Mouse (Mus musculus): ENCODE results near the gene Cldn22. TPM values are rescaled to one million over a fixed set of nuclear protein-coding genes. Genes with fewer than 3 reads are reported as not detected.

The Cldn22 gene
- polyA plus RNA-seq, 1 experiment from 2014 or later: not detected

- H3K36me3 ChIP-seq (ENCODE audit: control insufficient read depth, insufficient read depth, low read length): no peaks in the 10 kb centered on the region
- no peak overlapping the region for H3K27ac ChIP-seq (ENCODE audit: low read length)
Observed at GRCm38 (mm10) chr8:47791986-47792385, 32.3 kb upstream of the Cldn22 start.

GRCm38 (mm10) chr8:47799438-47799837 is 24.8 kb upstream of the Cldn22 start:
- H3K9ac ChIP-seq (ENCODE audit: low read depth, low read length): no peak overlapping the region
- no peak for ATAC-seq
- H3K27me3 ChIP-seq (ENCODE audit: control insufficient read depth, insufficient read depth, low read depth, low read length): no peaks in the 10 kb centered on the region

More at GRCm38 (mm10) chr8:47791986-47792385, 32.3 kb upstream of the Cldn22 start:
- no peaks in the 10 kb centered on the region; the same call in 1 of the 2 replicates for H3K9me3 ChIP-seq (replicated peaks; ENCODE audit: control insufficient read depth, low read length, poor library complexity, severe bottlenecking)
- 65% methylated on average over 9 of the region's 9 CpGs for WGBS
- no peak for ATAC-seq
- no peak overlapping the region for H3K4me2 ChIP-seq (ENCODE audit: low read length)
- H3K9ac ChIP-seq (ENCODE audit: low read depth, low read length): no peak overlapping the region
- H3K4me1 ChIP-seq (ENCODE audit: control insufficient read depth, insufficient read depth, low read length): 0 out of 2 replicates have a peak, but pooled peaks cover 3% of the 10 kb centered on the region
- no peaks in the 10 kb centered on the region for H3K27me3 ChIP-seq (ENCODE audit: control insufficient read depth, insufficient read depth, low read depth, low read length)
- no peak overlapping the region for H3K4me3 ChIP-seq (ENCODE audit: low read depth, low read length)

GRCm38 (mm10) chr8:47802349-47802748 is 21.9 kb upstream of the Cldn22 start:
- Histone ChIP-seq H3K4me2 (ENCODE audit: low read length) (no peak overlapping the region), H3K9ac (ENCODE audit: low read depth, low read length) (no peak overlapping the region), H3K4me1 (ENCODE audit: control insufficient read depth, insufficient read depth, low read length) (no peaks in the 10 kb centered on the region), H3K9me3 (replicated peaks; ENCODE audit: control insufficient read depth, low read length, poor library complexity, severe bottlenecking) (no peaks in the 10 kb centered on the region), H3K27ac (ENCODE audit: low read length) (no peak overlapping the region), H3K27me3 (ENCODE audit: control insufficient read depth, insufficient read depth, low read depth, low read length) (no peaks in the 10 kb centered on the region), H3K4me3 (ENCODE audit: low read depth, low read length) (no peak overlapping the region), H3K36me3 (ENCODE audit: control insufficient read depth, insufficient read depth, low read length) (no peaks in the 10 kb centered on the region)
- 77% methylated on average over 2 of the region's 2 CpGs for WGBS
- ATAC-seq: no peak

More at GRCm38 (mm10) chr8:47799438-47799837, 24.8 kb upstream of the Cldn22 start:
- Histone ChIP-seq H3K4me1 (ENCODE audit: control insufficient read depth, insufficient read depth, low read length) (no peaks in the 10 kb centered on the region), H3K9me3 (replicated peaks; ENCODE audit: control insufficient read depth, low read length, poor library complexity, severe bottlenecking) (no peaks in the 10 kb centered on the region), H3K27ac (ENCODE audit: low read length) (no peak overlapping the region), H3K4me2 (ENCODE audit: low read length) (no peak overlapping the region), H3K4me3 (ENCODE audit: low read depth, low read length) (no peak overlapping the region), H3K36me3 (ENCODE audit: control insufficient read depth, insufficient read depth, low read length) (no peaks in the 10 kb centered on the region)
- 90% methylated on average over 6 of the region's 6 CpGs for WGBS

- no peak for ATAC-seq
Observed at GRCm38 (mm10) chr8:47804262-47804661, 20.0 kb upstream of the Cldn22 start.

GRCm38 (mm10) chr8:47809970-47810665 is 14.2 kb upstream of the Cldn22 start:
- H3K27me3 ChIP-seq (ENCODE audit: control insufficient read depth, insufficient read depth, low read depth, low read length): no peaks in the 10 kb centered on the region
- no peak overlapping the region for H3K27ac ChIP-seq (ENCODE audit: low read length)
- no peak overlapping the region for H3K4me2 ChIP-seq (ENCODE audit: low read length)
- H3K4me3 ChIP-seq (ENCODE audit: low read depth, low read length): no peak overlapping the region
- ATAC-seq: no peak
- 88% methylated on average over 14 of the region's 14 CpGs for WGBS
- H3K36me3 ChIP-seq (ENCODE audit: control insufficient read depth, insufficient read depth, low read length): no peaks in the 10 kb centered on the region
- H3K9me3 ChIP-seq (replicated peaks; ENCODE audit: control insufficient read depth, low read length, poor library complexity, severe bottlenecking): no peaks in the 10 kb centered on the region
- H3K4me1 ChIP-seq (ENCODE audit: control insufficient read depth, insufficient read depth, low read length): no peaks in the 10 kb centered on the region
- H3K9ac ChIP-seq (ENCODE audit: low read depth, low read length): no peak overlapping the region

More at GRCm38 (mm10) chr8:47804262-47804661, 20.0 kb upstream of the Cldn22 start:
- Histone ChIP-seq H3K9me3 (replicated peaks; ENCODE audit: control insufficient read depth, low read length, poor library complexity, severe bottlenecking) (no peaks in the 10 kb centered on the region), H3K4me3 (ENCODE audit: low read depth, low read length) (no peak overlapping the region), H3K36me3 (ENCODE audit: control insufficient read depth, insufficient read depth, low read length) (no peaks in the 10 kb centered on the region), H3K27me3 (ENCODE audit: control insufficient read depth, insufficient read depth, low read depth, low read length) (no peaks in the 10 kb centered on the region), H3K9ac (ENCODE audit: low read depth, low read length) (no peak overlapping the region), H3K4me1 (ENCODE audit: control insufficient read depth, insufficient read depth, low read length) (no peaks in the 10 kb centered on the region), H3K4me2 (ENCODE audit: low read length) (no peak overlapping the region), H3K27ac (ENCODE audit: low read length) (no peak overlapping the region)
- 91% methylated on average over 1 of the region's 1 CpGs for WGBS

- Histone ChIP-seq H3K4me3 (ENCODE audit: low read depth, low read length) (no peak overlapping the region), H3K27me3 (ENCODE audit: control insufficient read depth, insufficient read depth, low read depth, low read length) (no peaks in the 10 kb centered on the region), H3K9ac (ENCODE audit: low read depth, low read length) (no peak overlapping the region), H3K9me3 (replicated peaks; ENCODE audit: control insufficient read depth, low read length, poor library complexity, severe bottlenecking) (no peaks in the 10 kb centered on the region), H3K4me2 (ENCODE audit: low read length) (no peak overlapping the region), H3K36me3 (ENCODE audit: control insufficient read depth, insufficient read depth, low read length) (no peaks in the 10 kb centered on the region), H3K27ac (ENCODE audit: low read length) (no peak overlapping the region), H3K4me1 (ENCODE audit: control insufficient read depth, insufficient read depth, low read length) (no peaks in the 10 kb centered on the region)
- 78% methylated on average over 7 of the region's 7 CpGs for WGBS
- no peak for ATAC-seq
Observed at GRCm38 (mm10) chr8:47810666-47811015, 13.6 kb upstream of the Cldn22 start.

GRCm38 (mm10) chr8:47811221-47811620 is 13.1 kb upstream of the Cldn22 start:
- Histone ChIP-seq H3K4me3 (ENCODE audit: low read depth, low read length) (no peak overlapping the region), H3K4me1 (ENCODE audit: control insufficient read depth, insufficient read depth, low read length) (no peaks in the 10 kb centered on the region), H3K9me3 (replicated peaks; ENCODE audit: control insufficient read depth, low read length, poor library complexity, severe bottlenecking) (no peaks in the 10 kb centered on the region), H3K9ac (ENCODE audit: low read depth, low read length) (no peak overlapping the region), H3K27ac (ENCODE audit: low read length) (no peak overlapping the region), H3K4me2 (ENCODE audit: low read length) (no peak overlapping the region), H3K27me3 (ENCODE audit: control insufficient read depth, insufficient read depth, low read depth, low read length) (no peaks in the 10 kb centered on the region), H3K36me3 (ENCODE audit: control insufficient read depth, insufficient read depth, low read length) (no peaks in the 10 kb centered on the region)
- no peak for ATAC-seq
- WGBS: 86% methylated on average over 12 of the region's 12 CpGs

- 85% methylated on average over 8 of the region's 8 CpGs for WGBS
- H3K27me3 ChIP-seq (ENCODE audit: control insufficient read depth, insufficient read depth, low read depth, low read length): no peaks in the 10 kb centered on the region
- peaks cover 3% of the 10 kb centered on the region; the same call in 1 of the 2 replicates for H3K4me1 ChIP-seq (ENCODE audit: control insufficient read depth, insufficient read depth, low read length)
- H3K9ac ChIP-seq (ENCODE audit: low read depth, low read length): no peak overlapping the region
- no peaks in the 10 kb centered on the region for H3K9me3 ChIP-seq (replicated peaks; ENCODE audit: control insufficient read depth, low read length, poor library complexity, severe bottlenecking)
- no peak overlapping the region for H3K27ac ChIP-seq (ENCODE audit: low read length)
- no peaks in the 10 kb centered on the region for H3K36me3 ChIP-seq (ENCODE audit: control insufficient read depth, insufficient read depth, low read length)
- no peak overlapping the region for H3K4me3 ChIP-seq (ENCODE audit: low read depth, low read length)
- no peak for ATAC-seq
- H3K4me2 ChIP-seq (ENCODE audit: low read length): no peak overlapping the region
Observed at GRCm38 (mm10) chr8:47819034-47819433, 5.2 kb upstream of the Cldn22 start.

GRCm38 (mm10) chr8:47820914-47821772 is 3.1 kb upstream of the Cldn22 start:
- no peaks in the 10 kb centered on the region for H3K9me3 ChIP-seq (replicated peaks; ENCODE audit: control insufficient read depth, low read length, poor library complexity, severe bottlenecking)
- H3K4me2 ChIP-seq (ENCODE audit: low read length): no peak overlapping the region
- H3K36me3 ChIP-seq (ENCODE audit: control insufficient read depth, insufficient read depth, low read length): no peaks in the 10 kb centered on the region
- peaks cover 8% of the 10 kb centered on the region; the same call in 1 of the 2 replicates for H3K4me1 ChIP-seq (ENCODE audit: control insufficient read depth, insufficient read depth, low read length)
- ATAC-seq: no peak
- no peak overlapping the region for H3K4me3 ChIP-seq (ENCODE audit: low read depth, low read length)
- no peak overlapping the region for H3K27ac ChIP-seq (ENCODE audit: low read length)
- WGBS: 84% methylated on average over 20 of the region's 20 CpGs
- H3K9ac ChIP-seq (ENCODE audit: low read depth, low read length): no peak overlapping the region
- no peaks in the 10 kb centered on the region for H3K27me3 ChIP-seq (ENCODE audit: control insufficient read depth, insufficient read depth, low read depth, low read length)
